Mouse (Mus musculus) erythroblast, embryonic 14.5 days (primary cell): Measurements from ENCODE around the gene Bbx.

Experiments used
- GATA1 ChIP-seq: IDR thresholded peaks from 2 replicates; pipeline ENCODE4 v1.6.1; 2012; ENCODE audit warnings: low read length, inconsistent platforms, mixed read lengths
- TAL1 ChIP-seq: IDR thresholded peaks from 3 replicates; pipeline ENCODE4 v1.6.1; 2012; ENCODE audit warnings: low read length, inconsistent platforms, mixed read lengths

DNA sequence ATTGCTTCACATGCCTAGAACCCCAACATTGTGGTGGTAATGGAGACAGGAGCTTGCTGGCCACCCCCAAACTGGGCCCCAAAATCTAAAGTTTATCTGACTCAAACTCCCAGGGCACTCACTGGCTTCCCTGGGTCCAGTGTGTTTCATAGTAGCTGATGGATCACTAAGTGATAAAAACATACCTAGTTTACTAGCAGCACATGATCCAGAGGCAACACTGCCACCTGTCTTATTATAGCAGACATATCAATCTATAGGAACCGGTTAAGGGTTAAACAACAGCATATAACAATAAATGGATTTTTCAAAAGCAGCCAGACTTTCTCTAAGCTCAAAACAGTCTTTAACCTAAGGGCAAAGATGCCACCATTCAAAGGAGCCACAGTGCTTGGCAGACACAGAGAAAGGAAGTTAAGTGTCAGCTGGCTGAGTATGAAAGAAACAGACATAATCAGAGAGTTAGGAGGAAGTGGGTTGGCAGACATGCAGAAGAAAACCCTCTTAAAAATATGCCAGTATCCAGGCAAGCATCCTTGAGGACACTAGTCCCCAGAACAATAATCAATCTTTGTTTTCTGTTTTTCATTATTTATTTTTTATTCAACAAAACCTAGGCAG, 116.7 kb downstream of the Bbx start:
- TF ChIP-seq GATA1 = no peak
- TF ChIP-seq TAL1 = no peak
